Mouse (Mus musculus) stomach, embryonic 16.5 days (tissue): ENCODE results near the gene Fcgr3. TPM values are rescaled to one million over a fixed set of nuclear protein-coding genes. Genes with fewer than 3 reads are reported as not detected.
"Not testable (repeated sequence)": the region's sequence is repeated elsewhere in the genome, so short reads cannot be mapped to it uniquely, and the experiment has no call there.

ENCODE experiments used
- ATAC-seq: fragments of 200-750 bp; cut with Nextera tagmentation; 2 replicates; pipeline ENCODE4 v1.8.0; 2017; ENCODE audit warnings: moderate number of reproducible peaks, moderate TSS enrichment; ENCODE audit not compliant: insufficient read depth, low FRiP score
- H3K27ac ChIP-seq: fragments of 300-500 bp; sonication (generic); 2 replicates; pipeline ENCODE4 v1.5.1; 2014; ENCODE audit warnings: low read length
- H3K27me3 ChIP-seq: fragments of 300-500 bp; sonication (generic); 2 replicates; pipeline ENCODE4 v1.6.1; 2014; ENCODE audit warnings: low read length, control low read depth, mixed read lengths; ENCODE audit not compliant: control insufficient read depth, insufficient read depth
- H3K36me3 ChIP-seq: fragments of 300-500 bp; sonication (generic); 2 replicates; pipeline ENCODE4 v1.6.1; 2014; ENCODE audit warnings: low read length; ENCODE audit not compliant: control insufficient read depth, insufficient read depth
- H3K4me1 ChIP-seq: fragments of 300-500 bp; sonication (generic); 2 replicates; pipeline ENCODE4 v1.6.1; 2014; ENCODE audit warnings: low read length, control low read depth, mixed read lengths; ENCODE audit not compliant: control insufficient read depth, insufficient read depth
- H3K4me2 ChIP-seq: fragments of 300-500 bp; sonication (generic); 2 replicates; pipeline ENCODE4 v1.6.1; 2014; ENCODE audit warnings: low read depth, low read length, mixed read lengths
- H3K4me3 ChIP-seq: fragments of 300-500 bp; sonication (generic); replicated peaks from 2 replicates; pipeline ENCODE4 v1.5.1; 2014; ENCODE audit warnings: mild to moderate bottlenecking, low read length
- H3K9ac ChIP-seq: fragments of 300-500 bp; sonication (generic); 2 replicates; pipeline ENCODE4 v1.6.1; 2014; ENCODE audit warnings: low read length
- H3K9me3 ChIP-seq: fragments of 300-500 bp; sonication (generic); replicated peaks from 2 replicates; pipeline ENCODE4 v1.6.1; 2016; ENCODE audit warnings: low read length, control low read depth; ENCODE audit not compliant: control insufficient read depth
- WGBS: fragments of 180-500 bp; shearing (Covaris S2); extraction: QIAGEN DNeasy Blood & Tissue Kit; methylation state at CpG from one replicate; pipeline ENCODE4 v1.1.7; 2014; 5-methylcytosine and 5-hydroxymethylcytosine counted together
- polyA plus RNA-seq: library from polyadenylated mRNA; unstranded; fragments of >200 nt; fragmentation: Nextera tagmentation; extraction: Ambion mirVana; gene quantifications from 2 replicates; pipeline ENCODE4 v1.2.1, GENCODE M21; 2015

The Fcgr3 gene
- polyA plus RNA-seq, 1 experiment from 2014 or later = 20.2 TPM

DNA sequence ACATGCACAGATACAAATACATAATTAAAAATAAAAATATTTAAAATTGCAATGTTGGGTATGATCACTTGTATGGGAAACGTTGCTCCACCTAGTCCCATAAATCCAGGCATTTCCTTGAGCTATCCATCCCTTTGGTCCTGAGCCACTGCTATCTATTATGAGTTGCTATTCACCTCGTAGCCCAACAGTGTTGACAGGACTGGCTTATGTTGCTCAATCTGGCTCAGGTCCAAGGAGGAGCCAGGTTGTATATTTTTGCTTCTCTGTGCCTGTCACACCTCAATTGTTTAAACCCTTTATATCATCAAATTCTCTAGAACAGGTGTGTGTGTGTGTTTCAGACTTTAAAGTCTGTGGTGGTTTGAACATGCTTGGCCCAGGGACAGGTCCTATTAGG, 26.0 kb upstream of the Fcgr3 start:
- 64% methylated on average over 2 of the region's 2 CpGs for WGBS

DNA sequence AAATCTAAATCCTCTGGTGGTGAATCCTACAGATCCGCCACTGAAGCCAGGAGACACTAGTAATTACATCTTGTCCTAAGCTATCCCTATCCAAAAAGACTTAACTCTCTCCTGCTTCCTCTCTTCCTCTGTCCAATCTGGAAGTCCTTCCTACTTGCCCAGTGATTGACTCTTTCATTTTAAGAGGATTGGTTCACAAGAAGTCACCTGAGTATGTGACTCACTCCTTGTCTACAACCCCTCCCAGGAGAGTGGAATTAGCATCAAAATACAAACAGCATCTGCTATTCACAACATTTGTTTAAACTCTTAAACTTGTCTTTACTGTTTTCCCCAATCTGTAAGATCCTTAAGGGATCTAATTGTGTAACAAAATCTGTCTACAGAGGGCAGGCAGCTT, 25.2 kb upstream of the Fcgr3 start:
- WGBS = 84% methylated on average over 1 of the region's 1 CpGs

More for the DNA sequence above, 26.0 kb upstream of the Fcgr3 start:
- Histone ChIP-seq H3K27ac (no peak overlapping the region), H3K4me1 (peaks cover 2% of the 10 kb centered on the region; the same call in 1 of the 2 replicates), H3K4me3 (no peak overlapping the region), H3K9me3 (no peaks in the 10 kb centered on the region), H3K4me2 (no peak overlapping the region), H3K27me3 (peaks cover 11% of the 10 kb centered on the region), H3K36me3 (no peaks in the 10 kb centered on the region), H3K9ac (no peak overlapping the region)
- ATAC-seq = no peak

DNA sequence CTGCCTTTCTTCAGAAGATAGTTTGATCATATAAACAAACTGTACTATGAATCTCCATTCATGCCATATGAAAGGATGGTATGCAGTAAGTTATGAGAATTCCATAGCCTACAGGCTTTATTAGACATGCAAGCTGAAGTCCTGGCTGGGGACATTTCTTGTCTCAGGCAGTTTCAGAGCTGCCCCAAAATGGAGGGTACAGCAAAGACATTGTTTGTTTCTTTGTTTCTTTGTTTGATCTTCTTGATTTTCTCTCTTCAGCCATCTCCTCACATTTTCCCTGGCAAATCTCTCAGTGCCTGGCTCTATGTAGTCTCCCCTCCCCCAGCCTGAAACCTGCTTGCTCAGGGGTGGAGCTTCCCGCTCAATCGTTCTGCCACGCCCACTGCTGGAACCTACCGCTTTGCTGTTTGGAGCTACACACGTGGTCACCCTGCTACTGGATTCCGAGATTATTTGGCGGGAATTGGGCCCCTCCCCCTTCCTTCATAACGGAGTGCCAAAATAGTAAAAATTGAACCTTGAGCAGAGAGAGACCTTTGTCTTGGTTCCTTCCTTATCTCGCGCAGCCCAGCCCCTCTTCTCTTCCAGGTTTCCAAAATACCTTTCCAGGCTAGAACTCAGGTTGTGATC, 23.6 kb upstream of the Fcgr3 start:
- H3K9ac ChIP-seq, H3K4me1 ChIP-seq, ATAC-seq, H3K36me3 ChIP-seq, H3K4me3 ChIP-seq, H3K9me3 ChIP-seq, H3K27ac ChIP-seq: not testable (repeated sequence)
- Histone ChIP-seq H3K4me2 (0 out of 2 replicates have a peak overlapping the region, but pooled peaks have one; percentile 12), H3K27me3 (peaks cover 13% of the 10 kb centered on the region)
- 4% methylated on average over 10 of the region's 10 CpGs for WGBS

More for the DNA sequence above, 25.2 kb upstream of the Fcgr3 start:
- Histone ChIP-seq H3K36me3 (no peaks in the 10 kb centered on the region), H3K4me1 (no peaks in the 10 kb centered on the region), H3K27ac (no peak overlapping the region), H3K4me3 (no peak overlapping the region), H3K27me3 (peaks cover 13% of the 10 kb centered on the region), H3K4me2 (no peak overlapping the region), H3K9ac (no peak overlapping the region), H3K9me3 (no peaks in the 10 kb centered on the region)
- no peak for ATAC-seq

GRCm38 (mm10) chr1:171085718-171086117, 21.0 kb upstream of the Fcgr3 start:
- H3K27me3 ChIP-seq = peaks cover 16% of the 10 kb centered on the region
- no peaks in the 10 kb centered on the region for H3K4me1 ChIP-seq
- H3K36me3 ChIP-seq = no peaks in the 10 kb centered on the region
- H3K9me3 ChIP-seq = no peaks in the 10 kb centered on the region
- WGBS = under 1% methylated on average over 26 of the region's 26 CpGs
- no peak for ATAC-seq
- H3K9ac ChIP-seq = peak overlapping the region; percentile 55; the same call in 1 of the 2 replicates
- peak overlapping the region; percentile 46 for H3K4me3 ChIP-seq
- H3K4me2 ChIP-seq = peak overlapping the region; percentile 72
- H3K27ac ChIP-seq = no peak overlapping the region

- not testable (repeated sequence) for H3K4me3 ChIP-seq, H3K9ac ChIP-seq, H3K4me2 ChIP-seq, H3K27ac ChIP-seq, H3K9me3 ChIP-seq, H3K4me1 ChIP-seq, H3K36me3 ChIP-seq
- 39% methylated on average over 9 of the region's 17 CpGs for WGBS
- peak; percentile 23; the same call in 1 of the 2 replicates for ATAC-seq
- peaks cover 23% of the 10 kb centered on the region for H3K27me3 ChIP-seq
Observed at GRCm38 (mm10) chr1:171081512-171082231, 16.9 kb upstream of the Fcgr3 start.

GRCm38 (mm10) chr1:171079825-171080224, 15.1 kb upstream of the Fcgr3 start:
- ATAC-seq = peak; percentile 54
- H3K27ac ChIP-seq, H3K4me1 ChIP-seq, H3K9me3 ChIP-seq, H3K36me3 ChIP-seq, H3K4me2 ChIP-seq, H3K4me3 ChIP-seq, H3K9ac ChIP-seq: not testable (repeated sequence)
- H3K27me3 ChIP-seq = peaks cover 14% of the 10 kb centered on the region
- no CpG with 5 or more reads among the region's 43 CpGs for WGBS

DNA sequence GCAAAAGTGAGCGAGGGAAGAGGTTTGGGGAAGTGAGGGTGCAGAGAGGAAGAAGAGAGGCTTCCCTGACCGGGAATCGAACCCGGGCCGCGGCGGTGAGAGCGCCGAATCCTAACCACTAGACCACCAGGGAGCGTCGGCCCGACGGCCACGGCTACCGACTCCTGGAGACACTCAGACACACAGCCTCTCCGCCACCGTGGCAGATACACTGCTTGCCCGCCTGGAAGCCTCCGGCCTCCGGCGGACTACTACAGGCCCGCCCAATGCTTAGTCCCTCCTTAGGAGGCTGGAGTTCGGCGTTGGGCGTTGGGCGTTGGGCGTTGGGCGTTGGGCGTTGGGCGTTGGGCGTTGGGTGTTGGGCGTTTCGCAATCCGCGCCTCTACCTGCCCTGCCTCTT, 14.6 kb upstream of the Fcgr3 start:
- not testable (repeated sequence) for H3K4me3 ChIP-seq, H3K4me2 ChIP-seq, H3K9me3 ChIP-seq, H3K9ac ChIP-seq, H3K4me1 ChIP-seq, H3K36me3 ChIP-seq, H3K27ac ChIP-seq
- ATAC-seq = peak; percentile 59
- peaks cover 14% of the 10 kb centered on the region for H3K27me3 ChIP-seq
- WGBS = 0% methylated on average over 1 of the region's 35 CpGs

DNA sequence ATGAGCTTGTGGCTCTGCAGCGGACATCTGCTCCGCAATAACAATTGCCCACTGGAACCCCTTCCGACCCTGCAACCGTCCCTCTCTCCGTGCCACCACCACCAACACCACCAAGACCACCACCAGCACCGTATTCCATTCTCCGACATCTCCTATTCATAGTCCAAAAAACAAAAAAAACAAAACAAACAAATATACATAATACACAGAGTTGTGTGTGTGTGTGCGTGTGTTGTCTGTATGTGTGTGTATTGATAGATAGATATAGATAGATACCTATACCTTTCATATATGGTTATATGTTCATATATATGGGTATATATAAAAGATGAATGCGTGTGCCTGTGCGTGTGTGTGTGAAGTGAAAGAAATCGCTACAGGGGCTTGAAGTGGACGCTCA, 13.7 kb upstream of the Fcgr3 start:
- not testable (repeated sequence) for H3K36me3 ChIP-seq, H3K4me1 ChIP-seq, H3K4me3 ChIP-seq, H3K9me3 ChIP-seq, H3K9ac ChIP-seq, ATAC-seq, H3K27ac ChIP-seq
- H3K27me3 ChIP-seq = peaks cover 18% of the 10 kb centered on the region
- 20% methylated on average over 12 of the region's 12 CpGs for WGBS
- 0 out of 2 replicates have a peak overlapping the region, but pooled peaks have one; percentile 29 for H3K4me2 ChIP-seq

DNA sequence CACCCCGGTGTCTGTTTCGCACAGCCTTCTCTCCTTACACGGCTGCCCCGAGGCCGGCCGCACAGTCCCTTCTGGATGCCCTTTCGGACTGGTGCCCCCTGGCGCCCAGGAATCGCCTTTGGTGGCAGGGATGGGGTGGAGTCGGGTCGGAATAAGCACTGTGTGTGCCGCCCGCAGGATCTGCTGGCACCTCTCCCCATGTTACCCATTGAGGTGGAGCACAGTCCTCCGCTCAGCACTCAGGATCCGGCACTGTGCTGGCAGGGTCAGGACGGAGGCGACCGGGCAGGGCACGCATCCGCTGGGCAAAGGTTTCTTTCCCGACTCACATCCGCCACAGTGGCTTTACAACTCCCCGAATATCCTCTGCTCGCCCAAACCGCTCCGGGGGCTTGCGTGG, 13.2 kb upstream of the Fcgr3 start:
- H3K27me3 ChIP-seq = peaks cover 18% of the 10 kb centered on the region
- H3K9ac ChIP-seq, H3K4me3 ChIP-seq, H3K9me3 ChIP-seq, H3K4me1 ChIP-seq, H3K36me3 ChIP-seq, H3K27ac ChIP-seq: not testable (repeated sequence)
- peak overlapping the region; percentile 27; the same call in 1 of the 2 replicates for H3K4me2 ChIP-seq
- peak; percentile 4; the same call in 1 of the 2 replicates for ATAC-seq
- WGBS = 2% methylated on average over 17 of the region's 27 CpGs
